Mouse (Mus musculus) liver, adult 2 months (tissue): ENCODE measurements around the gene Gm1604a. TPM values are rescaled to one million over a fixed set of nuclear protein-coding genes. Genes with fewer than 3 reads are reported as not detected.
"Not testable (repeated sequence)": the region's sequence is repeated elsewhere in the genome, so short reads cannot be mapped to it uniquely, and the experiment has no call there.

Experiments
- DNase-seq: peaks from one replicate; pipeline ENCODE4 v3.0.0-alpha.2; 2011; ENCODE audit warnings: low read depth, low spot score; ENCODE audit errors: extremely low read depth
- H3K27ac ChIP-seq: fragments of 200-500 bp; replicated peaks from 2 replicates; pipeline ENCODE4 v1.5.1; 2012; ENCODE audit warnings: low read depth, mild to moderate bottlenecking, control low read depth, inconsistent platforms, low read length; ENCODE audit not compliant: insufficient read depth
- H3K27me3 ChIP-seq: fragments of 200-500 bp; 2 replicates; pipeline ENCODE4 v1.6.1; 2012; ENCODE audit warnings: mild to moderate bottlenecking, moderate library complexity, low read length, inconsistent platforms; ENCODE audit not compliant: control insufficient read depth, insufficient read depth
- H3K36me3 ChIP-seq: fragments of 200-500 bp; 2 replicates; pipeline ENCODE4 v1.6.1; 2012; ENCODE audit warnings: low read length, inconsistent platforms; ENCODE audit not compliant: control insufficient read depth, insufficient read depth
- H3K4me1 ChIP-seq: fragments of 200-500 bp; 2 replicates; pipeline ENCODE4 v1.6.1; 2011; ENCODE audit warnings: low read length; ENCODE audit not compliant: control insufficient read depth, insufficient read depth
- H3K4me3 ChIP-seq: fragments of 200-500 bp; 2 replicates; pipeline ENCODE4 v1.5.1; 2011; ENCODE audit warnings: low read depth, mild to moderate bottlenecking, control low read depth, low read length, moderate library complexity; ENCODE audit not compliant: insufficient read depth
- H3K79me2 ChIP-seq: fragments of 200-500 bp; 2 replicates; pipeline ENCODE4 v1.6.1; 2012; ENCODE audit warnings: inconsistent platforms, mild to moderate bottlenecking, low read length, moderate library complexity; ENCODE audit not compliant: control insufficient read depth, insufficient read depth
- H3K9ac ChIP-seq: fragments of 200-500 bp; 2 replicates; pipeline ENCODE4 v1.6.1; 2012; ENCODE audit warnings: low read depth, mild to moderate bottlenecking, control low read depth, inconsistent platforms, low read length
- WGBS: fragments of 180-500 bp; shearing (Covaris S2); methylation state at CpG from one replicate; pipeline ENCODE4 v1.1.7; 2018; 5-methylcytosine and 5-hydroxymethylcytosine counted together
- polyA plus RNA-seq: library from polyadenylated mRNA; depleted of rRNA; stranded (reverse); fragments of >200 nt; gene quantifications from 2 replicates; pipeline ENCODE4 v1.2.3, GENCODE M21; 2012; rRNA removed
- total RNA-seq: library from RNA; depleted of rRNA; stranded (reverse); fragments of >200 nt; gene quantifications from 2 replicates; pipeline ENCODE4 v1.2.3, GENCODE M21; 2014; rRNA removed

Gene Gm1604a
- total and polyA plus RNA-seq, 2 experiments: not detected

- H3K36me3 ChIP-seq, DNase-seq, H3K27me3 ChIP-seq, H3K79me2 ChIP-seq, H3K9ac ChIP-seq, H3K27ac ChIP-seq, H3K4me3 ChIP-seq, H3K4me1 ChIP-seq: not testable (repeated sequence)
- WGBS: 72% methylated on average over 8 of the region's 10 CpGs
Measured at GRCm38 (mm10) chr17:7126475-7126874, 101.1 kb downstream of the Gm1604a start.

DNA sequence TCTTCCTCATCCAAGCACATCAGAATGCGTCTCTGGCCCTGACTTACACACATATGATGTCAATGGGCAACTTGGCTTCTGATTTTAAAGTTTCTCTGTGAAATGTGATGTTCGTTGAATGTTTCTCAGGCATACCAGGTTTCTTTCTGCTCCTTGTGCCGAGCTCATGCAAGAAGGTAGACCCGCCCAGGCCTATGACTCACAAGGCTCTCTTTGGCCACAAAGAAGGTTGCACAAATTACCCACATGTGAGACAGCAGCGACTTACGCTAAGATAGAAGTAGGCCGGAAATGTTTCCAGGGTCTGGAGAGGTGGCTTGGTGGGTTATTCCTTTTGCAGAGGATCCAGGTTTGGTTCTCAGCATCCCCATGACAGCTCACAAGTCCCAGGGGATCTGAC is 108.6 kb downstream of the Gm1604a start:
- not testable (repeated sequence) for H3K79me2 ChIP-seq, H3K9ac ChIP-seq, DNase-seq, H3K27ac ChIP-seq, H3K36me3 ChIP-seq, H3K4me1 ChIP-seq, H3K27me3 ChIP-seq, H3K4me3 ChIP-seq
- WGBS: no CpG with 5 or more reads among the region's 7 CpGs

GRCm38 (mm10) chr17:7135277-7135676 is 109.9 kb downstream of the Gm1604a start:
- H3K36me3 ChIP-seq, H3K79me2 ChIP-seq, H3K27ac ChIP-seq, H3K27me3 ChIP-seq, DNase-seq, H3K9ac ChIP-seq, H3K4me1 ChIP-seq, H3K4me3 ChIP-seq: not testable (repeated sequence)
- 95% methylated on average over 7 of the region's 8 CpGs for WGBS

Other genes starting within 250 kb of the Gm1604a start
- gene Ezr, start 242.8 kb upstream of the Gm1604a start, total RNA-seq: 3.1 and 3.2 TPM in 2 replicates
- gene Ezr, start 242.8 kb upstream of the Gm1604a start, polyA plus RNA-seq: 2.4 and 2.6 TPM in 2 replicates
- gene Rsph3b, start 76.9 kb upstream of the Gm1604a start, total RNA-seq: 19.1 and 20.4 TPM in 2 replicates
- gene Rsph3b, start 76.9 kb upstream of the Gm1604a start, polyA plus RNA-seq: 17.0 and 20.5 TPM in 2 replicates
- gene Tagap1, start 64.4 kb upstream of the Gm1604a start, total RNA-seq: 6.8 and 7.0 TPM in 2 replicates
- 6.9 and 10.9 TPM in 2 replicates for gene Tagap1, start 64.4 kb upstream of the Gm1604a start, polyA plus RNA-seq
- 160 and 194 TPM in 2 replicates for gene Rnaset2b, start 54.9 kb upstream of the Gm1604a start, total RNA-seq
- 113 and 123 TPM in 2 replicates for gene Rnaset2b, start 54.9 kb upstream of the Gm1604a start, polyA plus RNA-seq
- gene Gm49721, start 46.7 kb upstream of the Gm1604a start, total RNA-seq: 0.47 TPM in 1 of 2 replicates, not detected in the other
- gene Gm49721, start 46.7 kb upstream of the Gm1604a start, polyA plus RNA-seq: 0.17 TPM in 2 replicates
- 0.74 and 1.3 TPM in 2 replicates for gene Rps6ka2, start 144.5 kb downstream of the Gm1604a start, total RNA-seq
- 0.56 and 0.72 TPM in 2 replicates for gene Rps6ka2, start 144.5 kb downstream of the Gm1604a start, polyA plus RNA-seq